Mouse (Mus musculus): ENCODE measurements at regions not wholly inside any gene's neighbourhood (a gene's known extent, or its start where the extent isn't known, plus 50 kb on each side); places are given as distances from the start of the nearest gene placed in this dataset.

DNA sequence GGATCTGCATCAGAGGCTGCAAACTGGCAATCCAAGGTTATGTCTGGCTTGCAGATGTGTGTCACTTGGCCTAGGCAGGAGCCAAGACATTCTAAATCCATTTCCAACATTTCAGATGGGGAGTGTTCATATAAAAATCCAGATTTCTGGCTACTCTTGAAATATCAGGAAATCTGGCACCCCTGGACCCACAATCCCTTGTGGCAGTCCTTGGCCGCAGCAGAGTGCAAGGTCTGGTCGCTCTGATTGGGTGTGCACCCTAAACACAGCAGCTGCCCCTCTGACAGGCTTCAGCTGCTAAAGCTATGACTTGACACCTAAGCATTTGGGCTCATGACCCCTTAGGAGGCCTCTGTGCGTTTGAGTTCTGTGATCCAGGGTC lies 83.7 kb downstream of the E030025P04Rik start:
- no peak for TF ChIP-seq CTCF (IDR thresholded peaks at IDR 0.05; ENCODE audit: low read depth)
- Histone ChIP-seq H3K27ac (ENCODE audit: low read depth, low read length) (no peak overlapping the region), H3K4me3 (ENCODE audit: low read depth, low read length) (no peak overlapping the region), H3K9ac (ENCODE audit: low read depth, low read length) (no peak overlapping the region), H3K4me1 (replicated peaks; ENCODE audit: control insufficient read depth, insufficient read depth, low read length) (no peaks in the 10 kb centered on the region), H3K36me3 (ENCODE audit: control insufficient read depth, insufficient read depth) (no peaks in the 10 kb centered on the region), H3K4me2 (replicated peaks; ENCODE audit: low read depth) (no peak overlapping the region), H3K27me3 (replicated peaks; ENCODE audit: control insufficient read depth, insufficient read depth, low read length) (no peaks in the 10 kb centered on the region), H3K9me3 (ENCODE audit: control insufficient read depth) (no peaks in the 10 kb centered on the region)
- ATAC-seq: no peak
- WGBS: 69% methylated on average over 3 of the region's 3 CpGs

DNA sequence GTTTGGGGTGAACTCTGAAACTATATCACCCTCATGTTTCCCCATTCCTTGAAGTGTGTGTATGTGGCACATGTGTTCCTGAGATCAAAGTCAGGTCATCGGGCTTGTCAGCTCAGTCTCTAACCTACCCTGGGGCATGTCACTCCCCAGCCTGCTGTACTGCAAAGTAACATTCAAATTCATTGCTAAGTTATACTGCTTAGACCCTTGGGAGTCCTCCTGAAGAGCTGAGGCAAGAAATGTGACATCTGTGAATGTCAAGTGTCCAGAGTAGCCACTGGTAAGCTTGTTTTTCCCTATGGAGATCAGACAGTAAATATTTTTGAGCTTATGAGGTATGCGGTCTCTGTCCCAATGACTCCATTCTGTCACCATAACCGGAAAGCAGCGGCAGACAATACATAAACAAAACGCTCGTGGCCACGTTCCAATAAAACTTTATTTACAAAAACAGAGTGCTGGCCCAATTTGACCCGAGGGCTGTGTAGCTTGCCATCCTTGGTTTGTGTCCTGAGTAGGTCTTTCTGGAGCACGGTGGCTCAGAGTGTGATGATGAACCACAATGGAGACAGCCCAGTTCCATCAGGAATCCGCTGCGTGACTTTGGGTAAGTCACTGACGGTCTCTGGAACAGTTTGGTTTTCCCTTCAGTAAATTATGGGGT lies 84.2 kb downstream of the E030025P04Rik start:
- no peaks in the 10 kb centered on the region for H3K27me3 ChIP-seq (replicated peaks; ENCODE audit: control insufficient read depth, insufficient read depth, low read length)
- no peak overlapping the region for H3K9ac ChIP-seq (ENCODE audit: low read depth, low read length)
- H3K27ac ChIP-seq (ENCODE audit: low read depth, low read length): no peak overlapping the region
- H3K4me3 ChIP-seq (ENCODE audit: low read depth, low read length): no peak overlapping the region
- no peak for ATAC-seq
- H3K36me3 ChIP-seq (ENCODE audit: control insufficient read depth, insufficient read depth): no peaks in the 10 kb centered on the region
- H3K4me2 ChIP-seq (replicated peaks; ENCODE audit: low read depth): no peak overlapping the region
- no peaks in the 10 kb centered on the region for H3K9me3 ChIP-seq (ENCODE audit: control insufficient read depth)
- H3K4me1 ChIP-seq (replicated peaks; ENCODE audit: control insufficient read depth, insufficient read depth, low read length): no peaks in the 10 kb centered on the region
- 71% methylated on average over 12 of the region's 12 CpGs for WGBS
- no peak for TF ChIP-seq CTCF (IDR thresholded peaks at IDR 0.05; ENCODE audit: low read depth)

DNA sequence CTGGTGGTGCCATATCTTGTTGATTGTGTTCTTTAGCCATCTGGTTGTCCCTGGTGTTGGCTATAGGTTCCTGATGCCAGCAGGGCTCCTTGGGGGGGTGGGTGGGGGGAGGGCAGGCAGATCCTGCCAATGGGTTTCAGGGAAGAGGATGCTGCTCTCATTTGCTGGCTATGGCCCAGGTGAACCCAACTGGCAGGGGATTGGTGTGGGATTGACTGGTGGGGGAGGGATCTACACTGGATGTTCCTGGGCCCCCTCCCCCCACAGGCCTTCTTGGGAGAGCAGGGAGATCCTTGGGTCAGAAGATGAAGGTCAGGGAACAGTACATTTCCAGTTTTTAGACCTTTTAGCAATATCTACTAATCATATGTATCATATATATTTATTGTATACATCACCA lies 86.1 kb downstream of the E030025P04Rik start:
- H3K4me1 ChIP-seq (replicated peaks; ENCODE audit: control insufficient read depth, insufficient read depth, low read length): no peaks in the 10 kb centered on the region
- no peak for TF ChIP-seq CTCF (IDR thresholded peaks at IDR 0.05; ENCODE audit: low read depth)
- H3K4me3 ChIP-seq (ENCODE audit: low read depth, low read length): no peak overlapping the region
- H3K4me2 ChIP-seq (replicated peaks; ENCODE audit: low read depth): no peak overlapping the region
- no peaks in the 10 kb centered on the region for H3K36me3 ChIP-seq (ENCODE audit: control insufficient read depth, insufficient read depth)
- no peaks in the 10 kb centered on the region for H3K27me3 ChIP-seq (replicated peaks; ENCODE audit: control insufficient read depth, insufficient read depth, low read length)
- no peak for ATAC-seq
- no peaks in the 10 kb centered on the region for H3K9me3 ChIP-seq (ENCODE audit: control insufficient read depth)
- no peak overlapping the region for H3K9ac ChIP-seq (ENCODE audit: low read depth, low read length)
- no peak overlapping the region for H3K27ac ChIP-seq (ENCODE audit: low read depth, low read length)

DNA sequence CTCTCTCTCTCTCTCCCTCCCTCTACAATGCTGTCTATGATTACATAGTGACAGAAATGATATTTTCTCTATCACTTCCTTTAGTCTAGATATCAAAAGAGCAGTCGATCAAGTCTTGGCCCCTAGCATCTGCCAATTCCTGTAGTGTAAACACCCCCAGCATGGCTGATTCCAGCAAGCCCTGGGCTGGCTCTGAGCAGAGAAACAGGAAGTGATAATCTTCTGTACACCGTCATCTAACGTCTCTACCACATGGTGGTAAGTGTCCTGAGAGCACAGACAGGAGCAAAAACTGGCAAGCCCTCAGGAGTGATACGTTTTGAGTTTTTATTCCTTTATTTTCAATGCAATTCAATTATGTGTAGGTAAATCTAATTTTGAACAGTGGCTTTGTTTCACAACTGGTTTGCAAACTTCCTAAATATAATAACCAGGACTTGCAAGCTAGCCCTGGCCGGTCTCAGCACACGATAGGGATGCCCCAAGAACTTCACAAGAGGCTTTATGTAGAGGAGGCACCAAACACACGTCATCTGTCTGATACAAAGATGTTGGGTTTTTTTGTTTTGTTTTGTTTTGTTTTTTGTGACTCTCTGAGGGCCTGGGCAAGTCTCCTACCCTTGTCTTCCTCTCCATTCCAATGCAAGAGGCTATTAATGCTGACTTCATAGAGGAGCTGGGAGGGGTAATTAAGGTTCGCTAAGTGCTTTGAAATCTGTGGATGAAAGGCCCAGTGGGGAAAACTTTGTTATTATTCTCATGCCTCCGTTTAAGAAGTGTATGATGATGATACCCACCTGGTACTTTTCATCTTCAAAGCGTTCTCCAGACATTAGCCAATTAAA lies 95.7 kb downstream of the E030025P04Rik start:
- no peaks in the 10 kb centered on the region for H3K4me1 ChIP-seq (replicated peaks; ENCODE audit: control insufficient read depth, insufficient read depth, low read length)
- TF ChIP-seq CTCF (IDR thresholded peaks at IDR 0.05; ENCODE audit: low read depth): no peak
- H3K36me3 ChIP-seq (ENCODE audit: control insufficient read depth, insufficient read depth): no peaks in the 10 kb centered on the region
- no peaks in the 10 kb centered on the region for H3K27me3 ChIP-seq (replicated peaks; ENCODE audit: control insufficient read depth, insufficient read depth, low read length)
- no peaks in the 10 kb centered on the region for H3K9me3 ChIP-seq (ENCODE audit: control insufficient read depth)
- H3K27ac ChIP-seq (ENCODE audit: low read depth, low read length): 0 out of 2 replicates have a peak overlapping the region, but pooled peaks have one; percentile 4
- no peak overlapping the region for H3K9ac ChIP-seq (ENCODE audit: low read depth, low read length)
- 66% methylated on average over 10 of the region's 10 CpGs for WGBS
- no peak for ATAC-seq
- H3K4me2 ChIP-seq (replicated peaks; ENCODE audit: low read depth): no peak overlapping the region
- H3K4me3 ChIP-seq (ENCODE audit: low read depth, low read length): no peak overlapping the region

DNA sequence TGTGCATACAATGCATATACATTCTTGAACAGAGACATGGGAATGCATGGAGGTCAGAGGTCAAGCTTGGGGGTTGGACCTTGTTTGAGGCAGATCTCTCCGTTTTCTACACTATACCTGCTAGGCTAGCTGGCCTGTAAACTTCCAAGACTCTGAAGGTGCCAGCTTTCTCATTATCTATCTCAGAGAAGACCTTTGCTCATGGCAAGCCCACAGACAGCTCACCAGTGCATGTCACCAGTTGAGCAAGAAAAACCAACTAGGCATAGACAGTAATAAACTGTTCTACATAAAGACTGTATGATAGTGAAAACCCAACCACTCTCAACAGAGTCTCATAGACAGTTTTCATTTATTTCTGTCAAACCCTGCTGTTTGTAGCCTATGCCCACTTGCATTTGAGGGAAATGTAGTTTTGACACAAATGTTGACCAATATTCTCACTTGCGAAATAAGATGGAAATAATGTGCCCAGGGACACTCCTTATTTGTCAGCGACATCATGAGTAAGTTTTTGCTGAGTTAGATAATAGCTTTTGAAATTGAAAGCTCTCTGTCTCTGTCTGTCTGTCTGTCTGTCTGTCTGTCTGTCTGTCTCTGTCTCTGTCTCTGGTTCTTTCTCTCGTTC lies 96.6 kb downstream of the E030025P04Rik start:
- Histone ChIP-seq H3K4me1 (replicated peaks; ENCODE audit: control insufficient read depth, insufficient read depth, low read length) (no peaks in the 10 kb centered on the region), H3K27me3 (replicated peaks; ENCODE audit: control insufficient read depth, insufficient read depth, low read length) (no peaks in the 10 kb centered on the region), H3K27ac (ENCODE audit: low read depth, low read length) (0 out of 2 replicates have a peak overlapping the region, but pooled peaks have one; percentile 4), H3K36me3 (ENCODE audit: control insufficient read depth, insufficient read depth) (no peaks in the 10 kb centered on the region), H3K9me3 (ENCODE audit: control insufficient read depth) (no peaks in the 10 kb centered on the region), H3K4me2 (replicated peaks; ENCODE audit: low read depth) (no peak overlapping the region), H3K9ac (ENCODE audit: low read depth, low read length) (no peak overlapping the region), H3K4me3 (ENCODE audit: low read depth, low read length) (no peak overlapping the region)
- TF ChIP-seq CTCF (IDR thresholded peaks at IDR 0.05; ENCODE audit: low read depth): no peak
- ATAC-seq: peak; percentile 79
- WGBS: 69% methylated on average over 4 of the region's 4 CpGs

DNA sequence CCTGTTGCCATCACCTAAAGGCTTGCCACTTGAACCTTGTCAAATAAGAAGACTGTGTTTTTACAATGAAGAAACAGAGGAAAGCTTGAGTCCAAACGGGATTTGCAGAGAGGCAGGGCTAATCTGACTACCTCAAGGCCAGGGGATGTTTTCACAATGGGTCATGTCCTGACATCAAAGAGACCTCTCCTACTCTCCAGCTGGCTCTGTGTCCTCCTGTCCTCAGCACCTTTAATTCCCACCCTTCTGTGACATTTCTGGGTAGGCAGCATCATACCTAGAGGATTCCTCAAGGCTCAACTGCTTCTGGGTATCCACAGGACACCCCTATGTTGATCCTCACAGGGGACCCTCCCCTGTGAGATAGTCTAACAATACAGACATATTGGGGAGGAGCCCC lies 97.7 kb downstream of the E030025P04Rik start:
- no peak for TF ChIP-seq CTCF (IDR thresholded peaks at IDR 0.05; ENCODE audit: low read depth)
- Histone ChIP-seq H3K36me3 (ENCODE audit: control insufficient read depth, insufficient read depth) (no peaks in the 10 kb centered on the region), H3K9ac (ENCODE audit: low read depth, low read length) (no peak overlapping the region), H3K27ac (ENCODE audit: low read depth, low read length) (no peak overlapping the region), H3K27me3 (replicated peaks; ENCODE audit: control insufficient read depth, insufficient read depth, low read length) (no peaks in the 10 kb centered on the region), H3K9me3 (ENCODE audit: control insufficient read depth) (no peaks in the 10 kb centered on the region), H3K4me3 (ENCODE audit: low read depth, low read length) (no peak overlapping the region), H3K4me2 (replicated peaks; ENCODE audit: low read depth) (no peak overlapping the region), H3K4me1 (replicated peaks; ENCODE audit: control insufficient read depth, insufficient read depth, low read length) (no peaks in the 10 kb centered on the region)
- no peak for ATAC-seq
- 16% methylated on average over 1 of the region's 1 CpGs for WGBS
